Mouse (Mus musculus): ENCODE results near the gene Rsrp1.

GRCm38 (mm10) chr4:134923258-134924018 lies at the start of gene Rsrp1:
- TF ChIP-seq CTCF (IDR thresholded peaks at IDR 0.05; ENCODE audit: insufficient read depth, low read length): no peak
- TF ChIP-seq POLR2A (IDR thresholded peaks at IDR 0.05; ENCODE audit: borderline replicate concordance, extremely low read depth, low read depth, low read length): peak; percentile 100

Measured in lung, adult 2 months (tissue).